Mouse (Mus musculus): ENCODE data around the gene Hcfc2. TPM values are rescaled to one million over a fixed set of nuclear protein-coding genes. Genes with fewer than 3 reads are reported as not detected.
A peak's percentile ranks its signal among the peaks of the same experiment; 100 is the strongest.

Gene Hcfc2
- polyA plus RNA-seq, 1 experiment from 2014 or later: 45.1 TPM

GRCm38 (mm10) chr10:82697305-82697898 lies 1.4 kb downstream of the Hcfc2 start:
- H3K9ac ChIP-seq (ENCODE audit: low read length): no peak overlapping the region
- no peak overlapping the region for H3K4me3 ChIP-seq (replicated peaks; ENCODE audit: low read length)
- H3K9me3 ChIP-seq (replicated peaks; ENCODE audit: control insufficient read depth, low read length): no peaks in the 10 kb centered on the region
- H3K4me1 ChIP-seq (ENCODE audit: control insufficient read depth, insufficient read depth, low read length): peaks cover 5% of the 10 kb centered on the region
- no peak overlapping the region for H3K4me2 ChIP-seq (ENCODE audit: low read depth, low read length)
- H3K36me3 ChIP-seq (ENCODE audit: control insufficient read depth, insufficient read depth, low read length): no peaks in the 10 kb centered on the region
- H3K27me3 ChIP-seq (ENCODE audit: control insufficient read depth, insufficient read depth, low read length): no peaks in the 10 kb centered on the region
- H3K27ac ChIP-seq (ENCODE audit: low read length): no peak overlapping the region
- 73% methylated on average over 3 of the region's 3 CpGs for WGBS
- no peak for ATAC-seq (ENCODE audit: insufficient read depth, low FRiP score)

- Histone ChIP-seq H3K36me3 (ENCODE audit: control insufficient read depth, insufficient read depth, low read length) (no peaks in the 10 kb centered on the region), H3K27ac (ENCODE audit: low read length) (peak overlapping the region; percentile 68), H3K4me3 (replicated peaks; ENCODE audit: low read length) (peak overlapping the region; percentile 91), H3K9me3 (replicated peaks; ENCODE audit: control insufficient read depth, low read length) (no peaks in the 10 kb centered on the region), H3K9ac (ENCODE audit: low read length) (peak overlapping the region; percentile 89), H3K4me1 (ENCODE audit: control insufficient read depth, insufficient read depth, low read length) (peaks cover 5% of the 10 kb centered on the region), H3K4me2 (ENCODE audit: low read depth, low read length) (peak overlapping the region; percentile 87), H3K27me3 (ENCODE audit: control insufficient read depth, insufficient read depth, low read length) (no peaks in the 10 kb centered on the region)
- WGBS: under 1% methylated on average over 42 of the region's 42 CpGs
- ATAC-seq (ENCODE audit: insufficient read depth, low FRiP score): peak; percentile 96
Measured at GRCm38 (mm10) chr10:82698712-82699261, 2.8 kb downstream of the Hcfc2 start.

DNA sequence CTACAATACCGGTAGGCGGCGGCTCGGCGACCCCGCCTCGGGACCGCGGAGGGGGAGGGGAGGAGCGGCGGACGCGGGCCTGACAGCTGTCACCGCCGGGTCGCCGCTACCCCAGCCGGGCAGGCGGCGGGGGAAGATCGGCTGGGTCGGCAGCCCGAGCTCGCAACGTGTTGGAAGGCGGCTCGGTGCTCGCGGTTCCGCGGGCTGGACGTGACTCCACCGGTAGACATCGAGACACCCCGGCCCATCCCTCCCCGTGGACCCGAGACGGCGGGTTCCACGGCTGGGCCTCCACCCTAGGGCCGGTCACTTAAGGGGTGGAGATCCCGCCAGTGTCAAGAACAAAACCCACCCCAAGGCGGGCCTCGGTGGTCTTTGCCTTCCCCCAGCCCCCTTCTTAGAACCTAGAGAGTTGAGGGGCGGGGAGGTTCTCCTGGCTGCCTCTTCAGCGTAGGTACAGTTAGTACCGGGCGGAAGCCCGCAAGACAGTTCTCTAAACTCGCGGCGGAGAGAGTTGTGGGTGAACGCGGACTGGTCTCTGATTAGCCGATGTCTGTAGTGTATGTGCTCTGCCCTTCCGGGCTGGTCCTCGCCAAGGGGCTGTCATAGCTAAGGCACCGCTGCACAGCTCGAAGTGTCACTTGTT lies 3.5 kb downstream of the Hcfc2 start:
- ATAC-seq (ENCODE audit: insufficient read depth, low FRiP score): peak; percentile 65; the same call in 1 of the 2 replicates
- Histone ChIP-seq H3K9ac (ENCODE audit: low read length) (peak overlapping the region; percentile 89), H3K4me1 (ENCODE audit: control insufficient read depth, insufficient read depth, low read length) (peaks cover 5% of the 10 kb centered on the region), H3K4me2 (ENCODE audit: low read depth, low read length) (peak overlapping the region; percentile 87), H3K4me3 (replicated peaks; ENCODE audit: low read length) (peak overlapping the region; percentile 91), H3K36me3 (ENCODE audit: control insufficient read depth, insufficient read depth, low read length) (no peaks in the 10 kb centered on the region), H3K27me3 (ENCODE audit: control insufficient read depth, insufficient read depth, low read length) (no peaks in the 10 kb centered on the region), H3K27ac (ENCODE audit: low read length) (peak overlapping the region; percentile 64), H3K9me3 (replicated peaks; ENCODE audit: control insufficient read depth, low read length) (no peaks in the 10 kb centered on the region)
- WGBS: under 1% methylated on average over 57 of the region's 59 CpGs

- 84% methylated on average over 8 of the region's 8 CpGs for WGBS
- no peak overlapping the region for H3K27ac ChIP-seq (ENCODE audit: low read length)
- no peak overlapping the region for H3K4me2 ChIP-seq (ENCODE audit: low read depth, low read length)
- H3K4me3 ChIP-seq (replicated peaks; ENCODE audit: low read length): no peak overlapping the region
- H3K27me3 ChIP-seq (ENCODE audit: control insufficient read depth, insufficient read depth, low read length): no peaks in the 10 kb centered on the region
- no peaks in the 10 kb centered on the region for H3K4me1 ChIP-seq (ENCODE audit: control insufficient read depth, insufficient read depth, low read length)
- no peak for ATAC-seq (ENCODE audit: insufficient read depth, low FRiP score)
- H3K36me3 ChIP-seq (ENCODE audit: control insufficient read depth, insufficient read depth, low read length): peaks cover 15% of the 10 kb centered on the region; the same call in 1 of the 2 replicates
- H3K9me3 ChIP-seq (replicated peaks; ENCODE audit: control insufficient read depth, low read length): no peaks in the 10 kb centered on the region
- no peak overlapping the region for H3K9ac ChIP-seq (ENCODE audit: low read length)
Measured at GRCm38 (mm10) chr10:82741354-82741753, 45.4 kb downstream of the Hcfc2 start.

- WGBS: 85% methylated on average over 4 of the region's 4 CpGs
- Histone ChIP-seq H3K27ac (ENCODE audit: low read length) (no peak overlapping the region), H3K27me3 (ENCODE audit: control insufficient read depth, insufficient read depth, low read length) (no peaks in the 10 kb centered on the region), H3K4me3 (replicated peaks; ENCODE audit: low read length) (no peak overlapping the region), H3K4me2 (ENCODE audit: low read depth, low read length) (no peak overlapping the region), H3K9ac (ENCODE audit: low read length) (no peak overlapping the region), H3K9me3 (replicated peaks; ENCODE audit: control insufficient read depth, low read length) (no peaks in the 10 kb centered on the region), H3K36me3 (ENCODE audit: control insufficient read depth, insufficient read depth, low read length) (peaks cover 15% of the 10 kb centered on the region; the same call in 1 of the 2 replicates), H3K4me1 (ENCODE audit: control insufficient read depth, insufficient read depth, low read length) (no peaks in the 10 kb centered on the region)
- ATAC-seq (ENCODE audit: insufficient read depth, low FRiP score): no peak
Measured at GRCm38 (mm10) chr10:82741876-82742275, 45.9 kb downstream of the Hcfc2 start.

DNA sequence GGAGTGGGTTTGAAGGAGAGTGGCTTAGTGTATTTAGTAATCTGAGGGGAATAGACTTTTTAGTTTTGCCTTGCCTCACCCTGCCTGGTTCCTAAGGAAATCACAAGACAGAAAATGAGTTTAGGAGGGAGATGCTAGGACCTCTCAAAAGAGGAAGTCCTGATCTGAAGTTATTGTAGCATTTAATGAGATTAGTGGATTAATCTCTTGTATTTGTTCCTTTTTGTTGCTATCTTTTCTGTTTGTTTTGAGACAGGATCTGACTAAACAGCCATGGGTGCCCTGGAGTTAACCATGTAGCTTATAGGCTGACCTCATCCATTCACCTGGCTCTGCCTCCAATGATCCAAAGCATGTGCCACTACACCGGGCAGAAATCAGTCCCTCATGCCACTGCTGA lies 46.6 kb downstream of the Hcfc2 start:
- H3K9ac ChIP-seq (ENCODE audit: low read length): no peak overlapping the region
- peaks cover 15% of the 10 kb centered on the region; the same call in 1 of the 2 replicates for H3K36me3 ChIP-seq (ENCODE audit: control insufficient read depth, insufficient read depth, low read length)
- H3K27ac ChIP-seq (ENCODE audit: low read length): no peak overlapping the region
- ATAC-seq (ENCODE audit: insufficient read depth, low FRiP score): no peak
- no peaks in the 10 kb centered on the region for H3K4me1 ChIP-seq (ENCODE audit: control insufficient read depth, insufficient read depth, low read length)
- WGBS: 81% methylated on average over 1 of the region's 1 CpGs
- H3K27me3 ChIP-seq (ENCODE audit: control insufficient read depth, insufficient read depth, low read length): no peaks in the 10 kb centered on the region
- H3K9me3 ChIP-seq (replicated peaks; ENCODE audit: control insufficient read depth, low read length): no peaks in the 10 kb centered on the region
- no peak overlapping the region for H3K4me3 ChIP-seq (replicated peaks; ENCODE audit: low read length)
- no peak overlapping the region for H3K4me2 ChIP-seq (ENCODE audit: low read depth, low read length)

- 87% methylated on average over 6 of the region's 6 CpGs for WGBS
- no peak overlapping the region for H3K9ac ChIP-seq (ENCODE audit: low read length)
- no peaks in the 10 kb centered on the region for H3K4me1 ChIP-seq (ENCODE audit: control insufficient read depth, insufficient read depth, low read length)
- H3K4me3 ChIP-seq (replicated peaks; ENCODE audit: low read length): no peak overlapping the region
- H3K36me3 ChIP-seq (ENCODE audit: control insufficient read depth, insufficient read depth, low read length): peaks cover 18% of the 10 kb centered on the region; the same call in 1 of the 2 replicates
- H3K27ac ChIP-seq (ENCODE audit: low read length): no peak overlapping the region
- no peaks in the 10 kb centered on the region for H3K9me3 ChIP-seq (replicated peaks; ENCODE audit: control insufficient read depth, low read length)
- H3K27me3 ChIP-seq (ENCODE audit: control insufficient read depth, insufficient read depth, low read length): no peaks in the 10 kb centered on the region
- no peak overlapping the region for H3K4me2 ChIP-seq (ENCODE audit: low read depth, low read length)
- ATAC-seq (ENCODE audit: insufficient read depth, low FRiP score): no peak
Measured at GRCm38 (mm10) chr10:82744296-82744695, 48.3 kb downstream of the Hcfc2 start.

- Histone ChIP-seq H3K27me3 (ENCODE audit: control insufficient read depth, insufficient read depth, low read length) (no peaks in the 10 kb centered on the region), H3K36me3 (ENCODE audit: control insufficient read depth, insufficient read depth, low read length) (peaks cover 14% of the 10 kb centered on the region; the same call in 1 of the 2 replicates), H3K9ac (ENCODE audit: low read length) (no peak overlapping the region), H3K4me2 (ENCODE audit: low read depth, low read length) (no peak overlapping the region), H3K4me3 (replicated peaks; ENCODE audit: low read length) (no peak overlapping the region), H3K27ac (ENCODE audit: low read length) (no peak overlapping the region), H3K4me1 (ENCODE audit: control insufficient read depth, insufficient read depth, low read length) (no peaks in the 10 kb centered on the region), H3K9me3 (replicated peaks; ENCODE audit: control insufficient read depth, low read length) (no peaks in the 10 kb centered on the region)
- 92% methylated on average over 5 of the region's 5 CpGs for WGBS
- ATAC-seq (ENCODE audit: insufficient read depth, low FRiP score): no peak
Measured at GRCm38 (mm10) chr10:82745301-82745700, 49.3 kb downstream of the Hcfc2 start.
